Mouse (Mus musculus) duodenum, adult 2 months (tissue): ENCODE data around the gene Rassf1. TPM values are rescaled to one million over a fixed set of nuclear protein-coding genes. Genes with fewer than 3 reads are reported as not detected.

Experiments
- polyA plus RNA-seq: library from polyadenylated mRNA; depleted of rRNA; stranded (reverse); fragments of >200 nt; gene quantifications from 2 replicates; pipeline ENCODE4 v1.2.3, GENCODE M21; 2012; ENCODE audit warnings: low replicate concordance; rRNA removed

The Rassf1 gene
- polyA plus RNA-seq: 10.1 and 16.1 TPM in 2 replicates

GRCm38 (mm10) chr9:107551117-107551889, at the start of gene Rassf1:
Gene Rassf1, plus strand, starts transcription at chr9:107551555.

DNA sequence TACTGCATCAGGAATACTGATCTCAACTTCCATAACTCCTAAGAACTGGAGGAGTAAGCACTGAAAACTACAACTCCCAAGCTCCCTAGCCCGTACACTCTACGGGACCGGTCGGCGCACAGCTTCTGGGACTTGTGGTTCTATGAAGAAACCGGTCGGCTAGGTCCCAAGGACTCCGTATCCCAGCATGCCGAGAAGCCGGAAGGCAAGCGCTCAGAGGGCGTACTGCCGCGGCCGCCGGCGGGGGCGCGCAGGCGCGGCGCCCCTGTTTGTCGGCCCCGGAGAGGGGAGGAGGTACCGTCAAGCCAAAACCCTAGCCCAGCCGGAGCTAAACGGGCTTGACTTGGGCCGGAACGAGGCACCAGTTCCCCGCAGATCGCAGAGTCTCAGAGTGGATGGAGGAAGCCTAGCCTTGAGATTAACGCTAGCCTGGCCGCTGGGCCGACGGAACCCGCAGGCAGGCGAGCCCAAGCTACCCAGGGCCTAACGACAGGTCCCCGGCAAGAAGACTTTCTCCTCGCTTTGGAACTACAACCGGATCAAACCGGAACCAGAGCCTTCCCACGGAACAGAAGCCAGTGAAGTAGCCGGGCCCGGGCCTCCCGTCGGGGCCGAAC, 17.5 kb upstream of the Rassf1 start, which contains the start of gene Tmem115:
TSS of gene Tmem115 (plus strand) at position 155 of the 617 bp plus-strand sequence.

GRCm38 (mm10) chr9:107541474-107542351, 9.6 kb upstream of the Rassf1 start, which contains the start of the genes Cyb561d2 and Nprl2:
Gene Cyb561d2, minus strand, starts transcription at chr9:107542193.
Gene Nprl2, plus strand, starts transcription at chr9:107542226.

GRCm38 (mm10) chr9:107547026-107547425, 4.3 kb upstream of the Rassf1 start, which contains the start of gene Zmynd10:
Gene Zmynd10, plus strand, starts transcription at chr9:107547298.

DNA sequence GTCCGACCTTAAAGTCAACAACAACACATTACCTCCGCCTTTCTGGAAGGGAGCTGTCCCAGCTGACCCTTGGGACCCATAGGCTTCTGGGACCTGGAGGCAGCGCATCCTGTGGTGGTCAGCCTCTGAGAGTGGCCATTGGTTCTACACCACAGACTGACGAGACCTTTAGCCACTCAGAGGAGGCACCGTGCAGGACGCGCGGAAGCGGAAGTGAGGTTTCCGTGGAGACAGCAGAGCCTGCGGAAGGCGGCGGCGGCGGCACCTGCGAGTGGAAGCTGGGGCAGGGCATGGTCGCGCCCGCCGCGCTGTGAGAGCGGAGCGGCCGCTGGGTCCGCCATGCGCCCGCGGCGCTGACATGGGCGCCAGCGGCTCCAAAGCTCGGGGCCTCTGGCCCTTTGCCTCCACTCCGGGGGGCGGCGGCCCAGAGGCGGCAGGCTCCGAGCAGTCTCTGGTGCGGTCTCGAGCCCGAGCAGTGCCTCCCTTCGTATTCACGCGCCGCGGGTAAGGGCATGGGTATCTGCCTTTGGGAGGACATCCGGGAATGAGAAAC, 11.8 kb downstream of the Rassf1 start, which contains the start of gene Tusc2:
TSS of gene Tusc2 (plus strand) at position 227 of the 553 bp plus-strand sequence.

DNA sequence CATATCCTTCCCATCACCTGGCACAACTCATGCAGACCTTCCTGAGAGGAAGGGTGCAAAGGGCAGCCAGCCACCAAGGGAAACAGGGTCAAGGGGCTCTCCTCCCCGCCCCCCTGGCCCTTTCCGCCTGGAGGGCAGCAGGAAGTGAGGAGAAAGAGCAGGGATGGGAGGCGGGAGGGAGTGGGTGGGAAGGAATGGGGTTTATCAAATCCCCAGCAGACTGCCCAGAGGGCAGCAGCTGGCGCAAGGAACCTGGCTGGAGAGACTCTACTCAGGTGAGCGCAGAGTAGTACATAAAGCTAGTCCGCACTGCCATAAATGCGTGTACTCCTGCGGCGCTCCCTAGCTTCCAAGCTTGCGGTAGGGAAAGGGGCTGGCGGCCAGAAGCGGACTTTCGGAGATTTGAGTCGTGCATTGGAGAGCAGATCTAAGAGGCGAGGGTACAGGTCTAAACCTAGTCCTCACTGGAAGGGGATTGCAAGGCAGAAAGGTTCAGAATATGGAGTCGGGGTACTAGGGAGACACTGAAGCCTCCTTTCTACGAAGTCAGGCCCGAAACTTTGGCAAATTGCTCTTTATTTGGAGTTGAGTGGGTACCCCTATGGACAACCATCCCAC, 16.5 kb downstream of the Rassf1 start, which contains the start of gene Hyal2:
TSS of gene Hyal2 (plus strand) at position 244 of the 618 bp plus-strand sequence.

DNA sequence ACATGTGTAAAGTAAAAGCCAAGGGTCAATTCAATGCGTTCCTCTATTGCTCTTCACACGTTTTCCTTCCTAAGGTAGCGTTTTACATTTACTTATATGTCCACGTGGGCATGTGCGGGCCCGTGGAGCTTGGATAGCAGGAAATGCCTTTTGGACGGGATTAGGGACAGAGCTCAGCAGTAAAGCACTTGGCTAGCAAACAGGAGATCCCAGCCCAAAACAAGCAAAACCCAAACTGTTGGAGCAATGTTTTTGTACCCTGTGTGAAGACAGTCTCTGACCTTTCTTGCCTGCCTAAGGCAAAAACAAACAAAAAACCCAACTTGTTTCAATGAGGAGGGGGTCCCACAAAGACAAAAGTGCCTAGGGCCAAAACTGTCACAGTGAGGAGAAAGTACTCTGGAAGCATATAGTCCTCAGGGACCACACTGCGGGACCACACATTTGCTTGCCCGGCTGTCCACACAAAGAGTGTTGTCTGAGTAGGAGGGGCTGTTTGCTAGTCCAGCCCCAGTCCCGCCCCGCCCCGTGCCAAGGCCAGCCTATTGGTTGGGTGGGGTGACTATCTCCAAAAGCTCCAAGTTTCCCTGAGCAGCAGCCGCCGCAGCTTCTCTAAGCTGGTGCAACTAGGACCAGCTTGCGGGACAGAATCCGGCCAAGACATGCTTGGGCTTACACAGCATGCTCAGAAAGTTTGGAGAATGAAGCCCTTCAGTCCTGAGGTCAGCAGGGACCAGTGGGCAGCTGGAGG, 25.2 kb downstream of the Rassf1 start, which contains the start of gene Hyal1:
TSS of gene Hyal1 (plus strand) at position 571 of the 751 bp plus-strand sequence.

DNA sequence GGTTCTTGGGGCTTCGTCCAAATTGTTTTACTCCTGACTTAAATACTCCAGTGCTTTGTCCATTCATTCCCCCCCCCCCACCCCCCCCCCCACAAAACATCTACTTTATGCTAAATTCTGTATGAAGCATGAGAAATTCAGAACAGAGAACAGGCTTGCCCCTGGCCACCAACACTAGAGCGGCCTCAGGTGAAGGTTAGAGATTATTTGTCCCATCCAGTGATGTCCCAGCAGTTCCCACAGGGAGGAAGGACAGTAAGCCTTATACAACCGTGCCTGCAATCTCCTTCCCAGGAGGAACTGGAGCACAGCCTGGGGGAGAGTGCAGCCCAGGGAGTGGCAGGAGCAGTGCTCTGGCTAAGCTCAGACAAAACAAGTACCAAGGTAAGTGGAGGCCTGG, 27.2 kb downstream of the Rassf1 start, which contains the start of gene Naa80:
TSS of gene Naa80 (plus strand) at position 301 of the 400 bp plus-strand sequence.

GRCm38 (mm10) chr9:107580501-107581317, 29.4 kb downstream of the Rassf1 start, which contains the start of gene Hyal3:
Gene Hyal3, plus strand, starts transcription at chr9:107580818.

DNA sequence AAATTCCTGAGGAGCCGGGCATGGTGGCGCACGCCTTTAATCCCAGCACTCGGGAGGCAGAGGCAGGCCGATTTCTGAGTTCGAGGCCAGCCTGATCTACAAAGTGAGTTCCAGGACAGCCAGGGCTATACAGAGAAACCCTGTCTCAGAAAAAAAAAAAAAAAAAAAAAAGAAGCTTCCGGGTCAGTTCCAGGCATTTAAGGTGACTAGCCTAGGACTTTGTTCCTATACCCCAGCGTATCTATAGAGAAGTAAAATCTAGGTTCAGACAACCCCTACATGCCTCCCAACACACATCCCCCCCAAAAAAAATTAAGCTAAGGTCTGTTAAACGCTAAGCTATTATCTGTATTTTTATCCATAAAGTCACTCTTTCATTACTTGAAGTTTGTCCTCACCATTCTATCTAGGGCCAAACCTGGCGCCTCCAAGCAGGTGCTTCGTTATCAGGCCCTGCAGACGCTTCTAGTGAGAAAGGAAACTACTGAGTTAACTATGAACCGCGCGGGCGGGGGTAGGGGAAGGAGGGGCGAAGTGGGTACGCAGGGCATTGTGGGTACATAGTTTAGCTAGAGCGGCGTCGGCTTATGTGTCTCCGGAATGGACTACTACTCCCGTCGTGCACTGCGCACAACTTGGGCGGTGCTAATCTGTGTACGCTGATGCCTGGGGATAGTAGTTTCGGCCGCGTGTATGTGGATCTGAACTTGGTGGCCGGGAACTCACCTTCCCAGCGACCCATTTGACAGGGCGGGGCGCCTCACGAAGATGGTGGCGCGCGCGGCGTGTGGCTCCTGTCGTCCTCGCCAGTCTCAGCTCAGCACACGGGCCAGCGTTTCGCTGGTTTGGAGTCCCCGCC, 35.8 kb downstream of the Rassf1 start, which contains the start of gene Ifrd2:
TSS of gene Ifrd2 (plus strand) at position 669 of the 859 bp plus-strand sequence.

DNA sequence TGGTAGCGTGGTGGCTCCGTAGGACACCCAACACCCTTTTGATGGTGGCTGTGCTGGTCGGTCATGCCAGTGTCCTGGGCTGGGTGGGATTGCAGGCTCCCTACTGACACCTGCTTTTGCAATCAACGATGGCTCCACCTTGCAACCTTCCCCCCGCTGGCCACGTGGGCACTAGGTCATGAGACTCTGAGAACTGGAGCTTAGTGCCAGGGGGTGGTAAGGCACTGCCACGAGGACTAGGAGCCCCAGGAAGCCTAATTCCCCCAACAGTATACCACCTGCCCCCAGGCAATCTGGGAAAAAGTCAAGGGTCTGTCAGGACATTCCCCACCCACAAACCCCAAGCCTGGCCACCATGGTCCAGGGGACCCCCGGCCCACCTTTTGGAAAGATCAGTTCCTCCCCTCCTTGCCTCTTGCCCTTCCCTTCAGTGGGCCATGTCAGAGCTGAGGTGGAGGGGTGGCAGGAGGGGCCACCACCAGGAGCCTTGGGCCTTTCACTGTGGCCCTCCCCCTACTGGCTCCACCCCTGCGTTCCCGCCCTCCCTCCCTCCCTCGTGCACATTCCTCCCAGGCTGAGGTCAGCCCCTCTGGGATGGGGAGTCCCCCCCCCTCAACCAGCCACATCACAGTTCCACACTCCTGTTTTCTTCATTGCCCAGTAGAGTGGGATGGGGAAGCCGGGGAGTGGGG, 57.5 kb downstream of the Rassf1 start, which contains the start of gene Sema3b:
TSS of gene Sema3b (minus strand) at position 489 of the 692 bp plus-strand sequence.

Other genes with a start within 250 kb of the Rassf1 start
- 10.8 and 16.9 TPM in 2 replicates for gene Hemk1, start 213.2 kb upstream of the Rassf1 start, polyA plus RNA-seq
- 0.11 and 0.16 TPM in 2 replicates for gene 6430571L13Rik, start 211.0 kb upstream of the Rassf1 start, polyA plus RNA-seq
- 1.6 and 3.4 TPM in 2 replicates for gene Cacna2d2, start 151.9 kb upstream of the Rassf1 start, polyA plus RNA-seq
- gene Tmem115, start 17.6 kb upstream of the Rassf1 start, polyA plus RNA-seq: 50.7 and 60.9 TPM in 2 replicates
- gene Cyb561d2, start 9.4 kb upstream of the Rassf1 start, polyA plus RNA-seq: 41.2 and 51.5 TPM in 2 replicates
- gene Nprl2, start 9.3 kb upstream of the Rassf1 start, polyA plus RNA-seq: 15.2 and 20.7 TPM in 2 replicates
- gene Zmynd10, start 4.3 kb upstream of the Rassf1 start, polyA plus RNA-seq: 0.21 and 0.83 TPM in 2 replicates
- 53.1 and 81.4 TPM in 2 replicates for gene Tusc2, start 11.7 kb downstream of the Rassf1 start, polyA plus RNA-seq
- gene Hyal2, start 16.4 kb downstream of the Rassf1 start, polyA plus RNA-seq: 125 and 220 TPM in 2 replicates
- gene Hyal1, start 25.4 kb downstream of the Rassf1 start, polyA plus RNA-seq: 1.8 and 2.0 TPM in 2 replicates
- 56.4 and 67.1 TPM in 2 replicates for gene Naa80, start 27.3 kb downstream of the Rassf1 start, polyA plus RNA-seq
- 0.25 and 1.0 TPM in 2 replicates for gene Hyal3, start 29.3 kb downstream of the Rassf1 start, polyA plus RNA-seq
- gene Ifrd2, start 36.1 kb downstream of the Rassf1 start, polyA plus RNA-seq: 66.8 and 74.2 TPM in 2 replicates
- 61.0 and 63.0 TPM in 2 replicates for gene Sema3b, start 57.7 kb downstream of the Rassf1 start, polyA plus RNA-seq
- gene Gnai2, start 83.8 kb downstream of the Rassf1 start, polyA plus RNA-seq: 278 and 384 TPM in 2 replicates
- gene Slc38a3, start 118.0 kb downstream of the Rassf1 start, polyA plus RNA-seq: 0.53 and 18.3 TPM in 2 replicates
- gene Gnat1, start 128.2 kb downstream of the Rassf1 start, polyA plus RNA-seq: 0.13 and 0.20 TPM in 2 replicates
- 23.2 and 38.4 TPM in 2 replicates for gene Sema3f, start 158.9 kb downstream of the Rassf1 start, polyA plus RNA-seq
- gene Rbm5, start 219.4 kb downstream of the Rassf1 start, polyA plus RNA-seq: 30.5 and 42.0 TPM in 2 replicates